Mouse (Mus musculus) cerebral cortex, adult 2 months (tissue): ENCODE results near the gene Zfp961.

Source experiments
- WGBS: fragments of 180-500 bp; shearing (Covaris S2); methylation state at CpG from one replicate; pipeline ENCODE4 v1.1.7; 2018; 5-methylcytosine and 5-hydroxymethylcytosine counted together

Zfp961 gene

DNA sequence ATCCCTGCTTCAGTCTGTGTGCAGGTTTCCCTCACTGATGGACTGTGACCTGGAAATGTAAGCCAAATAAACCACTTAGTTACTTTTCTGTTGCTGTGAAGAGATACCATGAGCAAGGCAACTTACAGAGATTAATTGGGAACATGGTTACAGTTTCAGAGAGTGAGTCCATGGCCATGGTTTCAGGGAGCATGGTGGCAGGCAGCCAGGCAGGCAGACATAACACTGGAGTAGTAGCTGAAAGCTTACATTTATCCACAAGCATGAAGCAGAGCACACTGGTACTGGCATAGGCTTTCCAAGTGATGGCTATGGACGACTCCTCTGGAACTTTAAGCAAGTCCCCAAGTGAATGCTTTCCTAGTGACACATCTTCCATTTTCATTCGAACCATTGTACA, 14.3 kb downstream of the Zfp961 start:
- 94% methylated on average over 2 of the region's 2 CpGs for WGBS

DNA sequence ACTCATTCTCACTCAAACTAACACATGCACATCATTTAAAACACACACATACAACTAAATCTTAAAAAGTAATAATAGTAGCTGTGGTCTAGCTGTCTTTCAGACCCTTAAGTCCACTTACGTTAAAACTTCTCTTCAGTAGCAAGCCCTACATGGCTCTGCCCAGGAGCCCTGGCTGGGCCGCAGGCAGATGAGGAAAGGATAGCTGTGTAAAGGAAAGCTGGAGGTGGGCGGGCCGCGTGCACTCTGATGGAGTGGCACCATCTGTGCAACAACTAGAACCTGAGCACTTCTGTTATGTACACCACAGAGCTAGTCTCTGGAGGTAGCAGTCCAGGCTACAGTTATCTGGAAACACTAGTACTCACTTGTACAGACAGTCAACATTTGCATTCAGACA, 16.4 kb downstream of the Zfp961 start:
- 85% methylated on average over 5 of the region's 5 CpGs for WGBS

DNA sequence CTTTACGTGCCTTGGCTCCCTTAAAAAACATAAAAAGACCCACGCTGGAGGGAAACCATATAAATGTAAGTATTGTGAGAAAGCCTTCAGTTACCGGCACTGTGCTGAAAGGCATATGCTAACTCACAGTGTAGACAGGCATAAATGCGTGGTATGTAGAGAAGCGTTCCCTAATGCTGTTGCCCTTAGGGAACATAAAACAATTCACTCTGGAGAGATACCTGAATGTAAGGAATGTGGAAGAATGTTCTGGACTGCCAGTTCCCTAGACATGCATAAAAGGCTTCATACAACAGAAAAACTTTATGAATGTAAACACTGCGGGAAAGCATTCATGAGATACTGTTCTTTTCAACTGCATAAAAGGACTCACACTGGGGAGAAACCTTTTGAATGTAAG, 17.3 kb downstream of the Zfp961 start:
- WGBS, result 81% methylated on average over 6 of the region's 6 CpGs

DNA sequence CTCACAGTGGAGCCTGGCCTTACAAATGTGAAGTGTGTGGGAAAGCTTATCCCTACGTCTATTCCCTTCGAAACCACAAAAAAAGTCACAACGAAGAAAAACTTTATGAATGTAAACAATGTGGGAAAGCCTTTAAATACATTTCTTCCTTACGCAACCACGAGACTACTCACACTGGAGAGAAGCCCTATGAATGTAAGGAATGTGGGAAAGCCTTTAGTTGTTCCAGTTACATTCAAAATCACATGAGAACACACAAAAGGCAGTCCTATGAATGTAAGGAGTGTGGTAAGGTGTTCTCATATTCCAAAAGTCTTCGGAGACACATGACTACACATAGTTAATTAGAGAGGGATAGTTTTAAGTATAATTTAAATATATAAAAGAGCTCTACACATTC, 17.8 kb downstream of the Zfp961 start:
- 57% methylated on average over 6 of the region's 6 CpGs for WGBS

DNA sequence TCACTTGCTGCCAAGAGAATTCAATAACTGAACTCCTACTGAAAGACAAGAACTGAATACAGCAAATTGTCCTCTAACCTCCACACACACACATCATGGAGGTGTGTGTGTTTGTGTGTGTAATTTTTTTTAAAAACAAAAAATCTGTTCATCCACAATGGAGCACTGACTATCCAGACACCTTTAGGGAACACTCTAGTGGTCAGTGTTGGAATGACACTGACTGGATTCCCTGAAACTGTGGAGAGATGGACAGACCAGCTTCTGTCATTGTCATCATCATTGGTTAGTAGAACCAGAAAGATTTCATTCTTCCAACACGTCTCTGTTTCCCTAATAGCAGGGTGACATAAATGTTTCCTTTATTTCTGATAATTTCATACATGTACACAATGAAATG, 21.1 kb downstream of the Zfp961 start:
- WGBS, result 71% methylated on average over 1 of the region's 1 CpGs

DNA sequence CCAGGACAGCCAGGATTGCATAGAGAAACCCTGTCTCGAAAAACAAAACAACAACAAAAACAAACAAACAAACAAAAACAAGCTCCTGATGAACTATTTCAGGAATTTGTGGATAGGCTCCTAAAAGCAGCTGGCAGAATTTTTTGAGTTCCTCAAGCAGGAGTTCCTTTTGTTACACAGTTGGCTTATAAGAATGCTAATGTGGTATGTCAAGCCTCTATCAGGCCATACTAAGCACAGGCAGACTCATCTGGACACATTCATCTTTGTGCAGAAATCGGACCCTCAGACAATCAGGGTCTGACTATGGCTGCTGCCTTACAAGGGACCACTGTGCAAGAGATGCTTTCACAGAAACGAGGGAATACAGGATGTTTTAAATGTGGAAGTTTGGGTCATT, 23.4 kb downstream of the Zfp961 start:
- WGBS, result 77% methylated on average over 3 of the region's 3 CpGs

DNA sequence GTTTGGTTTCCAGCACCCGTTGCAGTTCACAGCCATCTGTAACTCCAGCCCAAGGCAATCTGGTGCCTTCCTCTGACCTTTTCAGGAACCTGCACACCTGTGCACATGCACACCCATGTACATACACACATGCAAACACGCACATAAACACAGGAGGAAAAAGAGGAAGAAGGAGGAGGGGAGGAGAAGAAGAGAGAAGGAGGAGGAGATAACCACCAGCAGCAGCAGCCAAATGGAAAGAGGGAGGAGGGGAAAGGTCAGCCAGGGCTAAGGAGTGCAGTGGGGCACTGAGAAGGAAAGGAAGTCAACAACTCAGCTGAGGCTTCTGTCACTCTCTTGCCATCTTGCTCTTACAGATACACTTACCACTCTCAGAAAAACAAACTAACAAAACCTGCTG, 30.2 kb downstream of the Zfp961 start:
- WGBS, result 73% methylated on average over 2 of the region's 2 CpGs

DNA sequence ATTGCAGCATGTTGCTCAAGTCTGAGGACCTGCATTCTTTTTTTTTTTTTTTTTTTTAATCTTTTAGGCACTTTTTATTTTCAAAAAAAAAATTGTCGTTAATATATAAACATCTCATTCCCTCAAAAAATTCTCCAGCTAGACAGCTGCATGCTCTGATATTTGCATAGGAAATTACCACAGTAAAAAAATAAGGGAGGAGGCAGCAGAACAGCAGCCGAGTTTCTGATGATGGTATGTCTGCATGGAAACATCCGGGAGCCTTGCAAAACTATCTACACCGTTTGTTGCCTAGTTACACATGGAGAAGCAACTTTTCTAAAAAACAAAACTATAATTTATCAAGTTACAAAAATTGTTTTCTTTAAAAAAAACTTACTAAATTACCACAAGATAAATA, 30.6 kb downstream of the Zfp961 start:
- WGBS, result 73% methylated on average over 4 of the region's 4 CpGs

DNA sequence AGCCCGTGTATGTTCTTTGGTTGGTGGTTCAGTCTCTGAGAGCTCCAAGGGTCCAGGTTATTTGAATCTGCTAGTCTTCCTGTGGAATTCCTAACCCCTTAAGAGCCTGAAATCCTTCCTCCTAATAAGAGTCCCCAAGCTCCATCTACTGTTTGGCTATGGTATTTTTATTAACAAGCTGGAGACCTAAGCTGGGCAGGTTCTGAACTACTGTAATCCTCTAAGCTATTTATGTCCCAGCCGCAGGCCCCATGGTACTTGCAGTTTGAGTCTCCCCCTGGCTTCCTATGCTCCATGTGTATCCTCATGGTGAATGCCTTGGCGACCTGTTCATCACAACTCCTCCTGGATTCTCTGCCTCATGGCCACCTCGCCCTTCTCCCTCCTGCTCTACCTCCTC, 33.8 kb downstream of the Zfp961 start:
- WGBS, result 62% methylated on average over 4 of the region's 4 CpGs

DNA sequence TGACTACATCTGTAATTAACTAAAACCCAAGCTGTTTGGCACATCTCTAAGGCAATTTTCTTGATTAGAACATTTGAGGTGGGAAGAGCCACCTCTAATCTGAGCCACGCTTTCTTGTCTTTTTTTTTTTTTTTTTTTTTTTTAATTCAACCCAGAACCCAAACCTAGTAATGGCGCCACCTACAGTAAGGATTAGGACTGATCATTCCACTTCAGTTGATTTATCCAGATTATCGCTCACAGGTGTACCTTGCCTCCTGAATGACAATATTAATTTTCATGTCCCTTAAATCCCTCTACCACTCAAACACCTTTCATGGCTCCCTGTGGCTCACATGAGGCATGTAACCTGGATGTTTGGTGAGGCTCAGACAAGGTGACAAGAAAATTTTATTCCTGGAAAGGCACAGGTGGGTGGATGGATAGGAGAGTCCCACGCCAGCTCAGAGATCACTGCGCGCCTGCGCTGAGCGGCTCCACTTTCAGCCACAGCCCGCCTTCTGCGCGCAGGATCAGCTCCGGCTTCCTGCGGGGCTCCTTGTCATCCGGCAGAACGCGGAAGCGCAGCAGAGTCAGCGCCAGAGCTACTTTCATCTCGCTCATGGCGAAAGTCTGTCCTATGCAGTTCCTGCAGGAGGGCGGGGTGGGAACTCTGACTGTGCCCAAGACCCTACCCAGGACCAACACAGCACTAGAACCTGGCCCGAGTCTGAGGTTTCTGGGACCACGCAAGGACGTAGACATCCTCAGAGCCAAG, 37.5 kb downstream of the Zfp961 start:
- WGBS, result 9% methylated on average over 24 of the region's 24 CpGs

DNA sequence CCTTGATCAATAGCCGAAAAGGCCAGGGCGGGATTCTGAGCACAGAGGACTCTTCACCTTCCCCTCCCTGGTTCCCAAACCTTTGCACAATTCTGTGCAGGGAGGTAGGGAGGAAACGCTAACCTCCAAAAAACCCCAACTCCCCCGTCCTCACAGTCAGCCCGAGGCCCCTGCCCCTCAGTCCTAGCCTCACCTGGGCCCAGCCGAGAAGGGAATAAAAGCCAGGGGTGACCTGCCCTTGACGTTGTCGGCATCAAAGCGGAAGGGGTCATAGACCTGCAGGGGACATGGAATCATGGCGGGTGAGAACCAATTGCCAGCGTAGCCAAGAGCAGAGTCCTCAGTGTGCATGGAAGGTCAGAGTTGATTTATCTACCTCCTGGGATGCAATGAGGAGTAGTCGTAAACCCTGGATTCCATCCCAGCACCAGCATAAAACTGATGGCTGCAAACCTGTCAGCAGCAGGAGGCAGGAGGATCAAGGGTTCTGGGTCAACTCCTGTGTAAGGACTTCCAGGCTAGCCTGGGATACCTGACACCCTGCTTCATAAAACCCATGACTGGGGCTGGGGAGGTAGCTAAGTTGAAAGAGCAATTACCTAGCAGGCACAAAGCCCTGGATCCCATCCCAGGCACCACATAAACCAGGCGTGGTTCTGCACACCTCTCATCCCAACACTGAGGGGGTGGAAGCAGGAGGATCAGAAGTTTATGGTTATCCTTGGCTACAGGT, 38.2 kb downstream of the Zfp961 start:
- 55% methylated on average over 13 of the region's 13 CpGs for WGBS

DNA sequence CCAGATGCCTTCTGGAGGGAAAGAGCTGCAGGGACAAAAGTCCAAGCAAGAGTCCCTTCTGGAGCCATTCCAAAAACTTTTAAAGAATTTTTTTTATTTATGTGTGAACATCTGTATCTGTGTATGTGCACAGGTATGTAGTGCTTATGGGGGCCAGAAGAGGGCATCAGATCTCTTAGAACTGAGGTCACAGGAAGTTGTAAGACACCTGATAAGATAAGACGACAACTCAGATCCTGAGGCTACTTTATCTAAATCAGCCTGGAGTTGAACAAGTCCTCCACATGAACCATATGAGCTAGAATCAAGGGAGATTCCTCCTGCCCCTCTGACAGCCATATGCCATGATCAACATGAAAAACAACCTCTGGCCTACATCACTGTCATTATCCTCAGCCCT, 48.6 kb downstream of the Zfp961 start:
- 89% methylated on average over 1 of the region's 1 CpGs for WGBS

DNA sequence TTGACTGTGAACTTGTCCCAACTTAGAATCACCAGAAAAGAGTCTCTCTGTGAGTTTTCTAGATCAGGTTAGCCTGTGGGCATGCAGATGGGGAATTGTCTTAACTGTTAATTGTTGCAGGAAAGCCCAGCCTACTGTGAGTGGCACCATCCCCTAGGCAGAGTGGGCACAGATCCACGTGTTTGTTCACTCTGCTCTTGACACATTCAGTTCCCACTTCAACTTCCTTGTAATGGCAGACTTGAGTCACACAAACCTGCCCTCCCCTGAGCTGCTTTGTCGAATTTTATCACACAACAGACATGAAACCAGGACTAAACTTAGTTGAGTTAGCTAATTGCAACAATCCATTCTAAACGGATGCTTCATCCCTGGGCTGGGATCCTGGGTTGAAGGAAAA, 49.4 kb downstream of the Zfp961 start:
- WGBS, result 64% methylated on average over 3 of the region's 3 CpGs

DNA sequence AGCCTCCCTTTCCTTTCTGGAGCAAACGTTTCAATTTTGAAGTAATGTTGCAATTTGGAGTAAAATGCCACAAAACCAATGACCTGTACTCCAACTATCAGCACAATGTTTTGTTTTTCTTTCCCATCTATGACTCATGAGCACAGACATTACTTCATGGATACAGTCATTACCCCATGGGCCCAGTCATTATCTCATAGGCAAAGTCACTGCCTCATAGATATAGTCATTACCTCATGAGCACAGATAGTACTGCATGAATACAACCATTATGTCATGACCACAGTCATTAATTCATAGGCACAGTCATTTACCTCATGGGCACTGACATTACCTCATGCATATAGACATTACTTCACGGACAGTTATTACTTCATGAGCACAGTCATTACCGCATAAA, 55.1 kb downstream of the Zfp961 start:
- 86% methylated on average over 3 of the region's 3 CpGs for WGBS

DNA sequence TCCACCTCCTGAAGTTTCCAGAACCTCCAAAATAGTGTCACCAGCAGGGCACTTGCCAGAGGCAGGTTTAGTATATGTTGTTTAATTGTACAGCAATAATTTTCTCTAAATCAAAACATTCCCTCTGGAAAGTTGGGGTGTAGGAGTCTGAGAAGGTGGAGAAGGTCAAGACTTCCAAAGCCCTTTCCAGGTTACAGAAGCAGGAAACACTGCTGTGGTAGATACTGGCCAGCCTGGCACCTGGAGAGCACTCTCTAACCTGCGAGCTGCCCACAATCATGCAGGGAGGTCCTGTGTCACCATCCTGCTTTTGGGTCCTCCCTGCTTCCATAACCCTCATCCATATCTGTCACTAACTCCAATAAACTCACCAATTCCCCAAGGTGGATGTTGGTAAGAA, 55.9 kb downstream of the Zfp961 start:
- WGBS, result 59% methylated on average over 1 of the region's 1 CpGs

DNA sequence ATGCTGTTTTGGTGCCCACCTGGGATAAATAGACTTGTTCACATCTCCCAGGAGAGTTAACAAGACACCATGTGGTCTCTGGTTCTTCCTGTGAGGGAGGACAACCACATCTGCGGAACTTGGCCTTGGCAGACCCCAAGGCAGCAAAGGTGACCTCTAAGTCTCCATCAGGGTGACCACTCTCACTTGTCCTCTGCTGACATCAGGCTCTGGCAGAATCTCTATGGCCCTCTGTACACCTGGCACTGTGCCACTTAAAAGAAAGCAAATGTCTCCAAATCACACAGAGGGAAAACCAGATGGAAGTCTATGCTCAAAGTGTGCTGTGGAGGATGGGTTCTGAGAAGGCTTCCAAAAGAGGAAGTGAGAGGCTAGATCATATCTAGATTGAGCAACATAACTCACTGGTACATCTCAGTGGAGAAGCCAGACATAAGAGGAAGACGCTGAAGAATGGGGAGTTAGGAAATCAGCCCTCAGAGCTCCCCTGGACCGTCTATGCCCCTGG, 57.4 kb downstream of the Zfp961 start:
- 68% methylated on average over 3 of the region's 3 CpGs for WGBS

DNA sequence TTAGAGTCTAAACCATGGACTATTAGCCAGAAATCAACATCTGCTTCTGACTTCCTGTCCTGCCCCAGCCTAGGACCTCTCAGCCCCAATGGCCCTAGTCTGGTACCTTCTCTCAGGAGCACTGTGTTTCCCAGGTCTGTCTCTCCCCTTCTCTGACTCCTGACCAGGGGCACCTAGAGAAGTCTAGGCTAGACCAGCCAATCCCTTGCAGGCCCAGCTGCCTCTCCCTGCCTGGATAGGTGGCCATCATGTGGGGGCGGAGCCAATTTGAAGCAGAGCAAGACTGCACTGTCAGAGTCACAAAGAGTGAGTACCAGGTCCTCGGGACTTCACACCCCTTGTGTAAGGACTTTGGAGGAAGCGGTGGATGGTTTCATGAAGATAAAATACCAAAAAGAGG, 58.6 kb downstream of the Zfp961 start, which contains the start of gene Cyp4f18:
Gene Cyp4f18, minus strand, starts transcription at position 154 of the 400 bp plus-strand sequence.
- 76% methylated on average over 3 of the region's 3 CpGs for WGBS

DNA sequence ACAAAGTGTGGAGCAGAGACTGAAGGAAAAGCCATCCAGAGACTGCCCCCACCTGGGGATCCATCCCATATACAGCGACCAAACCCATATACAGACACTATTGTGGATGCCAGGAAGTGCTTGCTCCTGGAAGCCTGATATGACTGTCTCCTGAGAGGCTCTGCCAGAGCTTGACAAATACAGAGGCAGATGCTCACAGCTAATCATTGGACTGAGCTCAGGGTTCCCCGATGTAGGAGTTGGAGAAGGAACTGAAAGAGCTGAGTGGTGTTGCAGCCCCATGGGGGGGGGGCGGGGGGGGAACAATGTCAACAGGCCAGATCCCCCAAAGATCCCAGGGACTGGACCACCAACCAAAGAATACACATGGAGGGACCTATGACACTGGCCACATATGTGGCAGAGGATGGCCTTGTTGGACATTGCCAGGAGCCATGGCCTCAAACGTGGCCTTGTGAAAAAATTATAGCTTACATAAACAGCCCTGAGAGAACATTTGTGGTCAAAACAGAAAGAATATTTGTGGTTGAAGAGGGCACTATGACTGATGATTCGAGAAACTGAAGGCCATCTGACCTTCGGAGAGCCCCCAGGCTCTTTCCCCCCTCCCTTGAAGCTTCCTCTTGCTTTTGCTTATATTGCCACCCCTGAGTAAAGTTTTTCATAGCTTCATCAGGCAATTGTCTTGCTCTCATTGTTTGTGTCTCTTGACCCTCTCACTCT, 62.8 kb downstream of the Zfp961 start:
- 65% methylated on average over 6 of the region's 6 CpGs for WGBS

DNA sequence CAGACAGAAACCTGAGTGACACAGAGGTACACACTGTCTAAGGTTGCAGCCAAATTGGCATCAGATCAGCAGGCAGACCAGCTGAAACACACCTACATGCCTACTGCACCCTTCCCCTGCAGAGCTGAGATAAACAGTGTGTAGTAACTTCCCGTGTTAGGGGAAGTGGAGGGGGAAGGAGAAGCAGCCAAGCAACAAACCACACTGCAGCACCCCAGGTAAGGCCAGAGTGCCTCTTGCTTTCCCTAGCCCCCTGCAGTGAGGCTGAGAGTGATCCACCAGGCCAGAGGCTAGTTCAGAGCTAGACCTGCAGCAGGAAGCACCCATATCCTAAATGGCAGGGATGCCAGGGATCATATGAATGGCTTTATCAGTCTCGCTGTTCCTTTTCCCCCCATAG, 66.5 kb downstream of the Zfp961 start:
- 81% methylated on average over 2 of the region's 2 CpGs for WGBS

DNA sequence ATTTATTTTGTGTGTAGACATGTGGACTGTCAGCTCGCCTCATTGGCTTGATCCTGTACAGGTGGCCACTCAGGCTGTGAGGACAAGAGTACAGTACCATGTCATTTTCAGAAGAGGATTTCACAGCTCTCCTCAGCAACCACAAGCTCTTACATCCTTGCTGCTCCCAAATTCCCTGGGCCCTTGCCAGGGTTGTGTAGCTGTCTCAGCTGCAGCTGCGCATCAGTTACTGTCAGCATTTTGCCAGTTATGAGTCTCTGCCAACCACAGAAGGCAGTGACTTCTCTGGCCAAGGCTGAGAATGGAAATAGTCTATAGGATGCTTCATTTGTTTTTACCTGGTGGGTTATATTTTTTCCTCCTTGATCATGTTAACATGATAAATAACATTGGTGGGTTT, 67.3 kb downstream of the Zfp961 start:
- 50% methylated on average over 2 of the region's 2 CpGs for WGBS

DNA sequence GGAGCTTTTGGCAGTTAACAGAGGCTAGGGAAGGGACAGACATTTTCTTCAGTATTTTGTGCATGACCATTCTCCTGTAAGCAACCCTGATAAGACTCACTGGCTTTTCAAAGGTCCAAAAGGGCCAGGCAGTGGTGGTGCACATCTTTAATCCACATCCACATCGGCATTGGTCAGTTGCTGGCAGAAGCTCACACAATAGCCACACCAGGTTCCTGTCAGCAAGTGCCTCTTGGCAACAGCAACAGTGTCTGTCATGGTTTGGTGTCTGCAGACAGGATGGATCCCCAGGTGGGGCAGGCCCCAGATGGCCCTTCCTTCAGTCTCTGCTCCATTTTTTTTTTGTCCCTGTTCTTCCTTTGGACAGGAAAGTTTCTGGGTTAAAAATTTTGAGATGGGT, 68.2 kb downstream of the Zfp961 start:
- WGBS, result 70% methylated on average over 1 of the region's 1 CpGs

DNA sequence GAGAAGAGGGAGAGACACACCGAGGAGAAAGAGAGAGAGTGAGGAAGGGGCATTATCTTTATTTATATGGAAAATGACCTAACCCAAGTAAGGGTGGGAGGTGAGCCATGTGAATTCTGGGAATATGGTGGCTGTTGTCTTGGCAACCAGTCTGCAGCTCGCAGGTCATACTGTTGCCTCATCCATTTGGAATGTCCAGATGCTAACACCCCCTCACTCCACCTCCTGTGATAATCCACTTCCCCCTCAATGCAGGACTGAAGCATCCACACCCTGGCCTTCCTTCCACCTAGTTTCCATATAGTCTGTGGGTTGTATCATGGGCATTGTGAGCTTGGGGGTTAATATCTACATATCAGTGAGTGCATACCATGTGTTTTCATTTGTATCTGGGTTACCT, 69.0 kb downstream of the Zfp961 start:
- WGBS, result 50% methylated on average over 2 of the region's 2 CpGs

DNA sequence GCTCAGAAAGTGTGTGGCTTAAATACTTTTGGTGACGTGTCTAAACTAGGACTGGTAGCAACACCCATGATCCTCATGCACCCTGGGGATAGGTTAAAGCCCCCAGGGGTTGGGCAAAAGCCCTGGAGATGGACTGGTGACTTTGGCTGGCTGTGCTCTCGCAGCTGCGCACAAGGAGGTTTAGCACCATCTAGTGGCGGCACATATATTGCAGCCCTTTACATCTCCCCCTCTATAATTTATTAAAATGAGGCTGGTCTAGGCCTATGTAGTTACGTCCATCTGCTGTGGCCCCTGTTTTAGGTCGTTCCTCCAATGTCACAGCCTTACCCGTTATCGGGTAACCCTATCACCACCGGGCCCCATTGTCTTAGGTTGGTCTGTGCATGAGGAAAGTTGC, 74.0 kb downstream of the Zfp961 start:
- WGBS, result 5% methylated on average over 4 of the region's 9 CpGs
